Mouse (Mus musculus) layer of hippocampus, postnatal 36 days (tissue): ENCODE measurements around the gene Krt27. TPM values are rescaled to one million over a fixed set of nuclear protein-coding genes. Genes with fewer than 3 reads are reported as not detected.

Experiments used
- DNase-seq, 2 experiments: peaks; one replicate each; pipeline ENCODE4 v3.0.0; 2022
- total RNA-seq, 2 experiments: library from RNA; stranded (reverse); gene quantifications; 2 replicates each; pipeline ENCODE4 v1.2.3; 2021

Krt27 gene
- not detected for total RNA-seq

- DNase-seq, result no peak
These were observed at the start of gene Krt27 for GRCm38 (mm10) chr11:99351004-99351403. Gene Krt27, minus strand, starts transcription at chr11:99351104.

DNA sequence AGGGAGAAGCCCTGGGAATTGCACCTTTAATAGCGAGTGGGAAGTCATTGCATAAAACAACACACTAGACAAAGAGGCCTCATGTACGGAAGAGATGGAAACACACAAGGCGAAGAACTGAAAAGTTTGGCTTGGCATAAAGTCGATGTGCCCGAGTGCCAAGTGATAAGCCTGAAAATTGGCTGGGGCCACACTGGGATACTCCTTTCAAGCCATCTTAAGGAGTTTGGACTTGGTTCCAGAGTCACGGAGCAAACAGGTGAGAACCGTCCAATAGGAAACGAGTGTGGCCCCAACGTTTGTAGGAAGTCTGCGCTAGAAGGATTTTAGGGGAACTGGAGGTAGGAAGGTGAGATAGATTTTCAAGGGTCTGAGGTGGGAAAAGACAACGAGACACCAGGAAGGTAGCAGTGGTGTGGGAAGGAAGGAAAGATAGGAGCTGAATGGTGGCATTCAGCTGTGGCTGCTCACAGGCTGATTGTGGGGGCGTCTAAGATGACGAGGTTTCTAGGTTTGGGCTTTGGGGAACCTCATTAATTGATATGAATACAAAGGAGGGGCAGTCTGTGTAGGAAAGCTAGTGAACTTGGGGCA lies 49.1 kb upstream of the Krt27 start:
- no peak for DNase-seq

- DNase-seq, result no peak
These were observed 47.9 kb upstream of the Krt27 start for GRCm38 (mm10) chr11:99398832-99399231.

DNA sequence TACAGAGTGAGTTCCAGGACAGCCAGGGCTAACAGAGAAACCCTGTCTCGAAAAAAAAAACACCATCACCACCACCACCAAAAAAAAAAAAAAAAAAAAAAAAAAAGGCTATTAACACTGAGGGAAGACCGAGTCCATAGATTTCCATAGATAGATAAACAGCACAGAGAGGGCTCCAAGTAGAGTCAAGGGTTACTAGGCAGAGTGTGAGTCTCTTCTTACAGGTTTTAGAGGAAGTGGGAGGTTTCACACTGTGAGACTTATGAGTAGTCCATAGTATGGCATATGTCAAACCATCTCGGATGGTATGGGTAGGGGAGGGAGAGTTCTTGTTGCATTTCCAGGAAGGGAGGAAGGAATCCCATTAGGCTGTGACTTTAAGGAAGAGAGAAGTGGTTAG lies 47.2 kb upstream of the Krt27 start:
- DNase-seq, result no peak

- DNase-seq, result no peak
These were observed 45.8 kb upstream of the Krt27 start for GRCm38 (mm10) chr11:99396661-99397060.

- no peak for DNase-seq
These were observed 45.1 kb upstream of the Krt27 start for GRCm38 (mm10) chr11:99396034-99396433.

DNA sequence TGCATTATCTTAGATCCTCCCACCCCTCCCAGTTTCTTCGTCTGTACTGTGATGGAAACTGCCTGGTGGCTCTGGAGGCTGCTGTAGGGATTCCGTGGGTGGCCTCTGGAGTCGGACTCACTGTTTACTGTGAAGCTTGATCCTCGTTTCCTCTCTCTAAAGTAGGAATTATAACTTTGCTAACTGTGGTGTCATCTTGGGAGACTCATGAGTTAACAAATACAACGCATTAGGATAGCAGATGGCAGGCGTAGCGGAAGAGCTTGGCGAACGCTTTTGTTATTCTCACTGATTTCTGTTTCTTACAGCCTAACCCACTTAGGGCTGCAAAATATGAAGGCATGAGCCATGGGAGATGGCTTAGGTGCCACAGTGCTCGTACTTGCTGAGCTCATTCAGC lies 41.6 kb upstream of the Krt27 start:
- DNase-seq, result no peak

DNA sequence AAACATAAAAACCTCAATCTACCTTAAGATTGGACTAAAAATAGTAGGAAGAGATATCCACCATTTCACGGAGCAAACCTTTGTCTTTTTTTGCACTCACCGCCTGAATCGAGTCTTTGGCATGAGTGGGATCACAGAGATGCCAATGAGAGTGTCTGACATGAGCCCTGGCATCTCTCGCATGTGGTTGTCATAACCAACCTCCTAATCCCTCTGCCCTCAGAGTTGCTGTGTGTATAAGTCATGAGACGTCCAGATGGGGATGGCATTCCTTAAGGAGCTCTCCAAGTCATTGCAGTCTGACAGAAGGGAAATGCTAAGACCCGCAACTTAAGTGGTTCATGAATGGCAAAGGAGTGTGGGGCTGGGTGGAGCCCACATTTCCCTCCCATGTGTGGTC lies 40.5 kb upstream of the Krt27 start:
- no peak for DNase-seq

DNA sequence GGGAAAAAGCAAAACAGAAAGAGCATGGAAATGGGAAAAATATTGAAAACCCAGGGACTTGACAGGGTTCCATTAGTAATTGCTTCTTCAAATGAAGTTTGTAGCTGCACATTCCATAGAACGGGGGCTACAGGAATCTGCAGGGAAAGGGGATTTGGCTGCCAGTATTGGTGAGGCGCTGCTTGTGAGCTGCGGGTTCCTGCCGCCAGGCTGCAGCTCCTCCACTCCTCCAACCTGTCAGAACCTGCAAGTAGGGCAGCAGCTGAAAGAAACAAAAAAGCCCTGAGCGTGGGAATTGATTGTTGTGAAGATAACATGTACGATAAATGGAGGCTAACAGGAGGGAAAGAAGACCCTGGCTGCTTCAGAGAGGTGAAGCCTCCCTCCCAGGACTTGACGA lies 40.0 kb upstream of the Krt27 start:
- DNase-seq, result no peak

- no peak for DNase-seq
These were observed 38.4 kb upstream of the Krt27 start, which contains the start of gene Krt10 for GRCm38 (mm10) chr11:99389264-99389663. Gene Krt10, minus strand, starts transcription at chr11:99389364.

DNA sequence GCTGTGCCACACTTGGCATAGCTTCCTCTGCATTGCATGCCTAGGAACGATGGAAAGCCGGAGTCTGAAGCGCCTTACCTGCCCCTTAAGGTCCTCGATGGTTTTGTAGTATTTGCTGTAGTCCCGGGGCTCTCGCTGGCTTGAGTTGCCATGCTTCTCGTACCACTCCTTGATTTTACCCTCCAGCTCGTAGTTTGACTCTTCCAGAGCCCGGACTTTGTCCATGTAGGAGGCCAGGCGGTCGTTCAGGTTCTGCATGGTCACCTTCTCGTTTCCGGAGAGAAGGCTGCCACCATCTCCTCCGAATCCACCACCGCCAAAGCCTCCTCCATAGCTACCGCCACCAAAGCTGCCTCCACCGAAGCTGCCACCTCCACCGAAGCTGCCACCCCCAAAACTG lies 37.8 kb upstream of the Krt27 start:
- no peak for DNase-seq

- peak; percentile 88 for DNase-seq
These were observed 35.2 kb upstream of the Krt27 start for GRCm38 (mm10) chr11:99385813-99386721.

GRCm38 (mm10) chr11:99379568-99379967 lies 28.7 kb upstream of the Krt27 start:
- peak; percentile 63 to 66 for DNase-seq

- no peak for DNase-seq
These were observed 23.9 kb upstream of the Krt27 start, which contains the start of gene Krt28 for GRCm38 (mm10) chr11:99374803-99375202. Gene Krt28, minus strand, starts transcription at chr11:99374903.

DNA sequence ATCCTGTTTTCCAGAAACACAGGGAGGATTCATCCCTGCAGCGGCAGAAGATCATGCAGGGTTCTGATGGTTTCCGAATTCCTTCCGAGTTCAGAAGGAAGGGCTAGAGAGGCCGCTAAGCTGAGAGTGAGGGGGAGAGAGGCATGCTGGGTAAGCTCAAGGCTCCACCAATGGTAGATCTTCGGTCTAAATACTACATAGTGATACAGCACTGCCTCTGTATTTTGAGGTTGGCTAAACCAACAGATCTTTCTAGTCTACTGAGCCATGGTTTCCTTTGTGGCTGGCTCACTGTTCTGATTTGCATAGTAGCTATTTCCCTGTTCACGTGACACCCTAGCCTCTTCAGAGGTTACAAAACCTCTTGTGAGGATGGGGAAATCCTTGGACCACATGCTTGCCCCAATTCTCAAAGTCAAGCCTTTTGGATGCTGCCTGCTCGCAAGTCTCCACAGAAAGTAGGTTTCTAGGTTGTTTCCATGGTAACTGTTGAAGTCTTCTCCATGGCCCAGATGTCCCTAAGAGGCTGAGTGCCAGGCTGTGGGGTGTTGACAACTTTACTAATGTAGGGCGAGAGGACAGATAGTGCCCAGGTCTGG lies 19.0 kb upstream of the Krt27 start:
- DNase-seq, result peak; percentile 42 to 46

GRCm38 (mm10) chr11:99369229-99369628 lies 18.3 kb upstream of the Krt27 start:
- DNase-seq, result no peak

GRCm38 (mm10) chr11:99366791-99367190 lies 15.9 kb upstream of the Krt27 start:
- no peak for DNase-seq

DNA sequence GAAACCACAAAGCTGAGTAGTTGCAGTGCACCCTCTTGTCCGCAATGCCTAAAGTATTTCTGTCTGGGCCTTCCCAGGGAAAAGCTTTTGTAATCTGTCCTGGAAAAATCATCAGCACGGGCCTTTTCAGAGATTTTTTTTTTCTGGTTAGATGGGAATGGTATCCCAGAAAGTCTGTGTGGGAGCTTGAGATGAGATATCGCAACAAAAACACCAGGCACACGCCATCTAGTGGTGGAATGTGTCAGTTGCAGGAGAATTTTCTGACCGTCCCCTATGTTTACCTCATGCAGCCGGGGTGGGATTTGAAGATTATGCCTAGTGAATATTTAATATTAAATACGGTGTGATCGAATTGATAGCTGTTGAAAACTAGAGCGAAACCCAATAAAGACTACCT lies 13.5 kb upstream of the Krt27 start:
- DNase-seq, result peak; percentile 28 to 29

DNA sequence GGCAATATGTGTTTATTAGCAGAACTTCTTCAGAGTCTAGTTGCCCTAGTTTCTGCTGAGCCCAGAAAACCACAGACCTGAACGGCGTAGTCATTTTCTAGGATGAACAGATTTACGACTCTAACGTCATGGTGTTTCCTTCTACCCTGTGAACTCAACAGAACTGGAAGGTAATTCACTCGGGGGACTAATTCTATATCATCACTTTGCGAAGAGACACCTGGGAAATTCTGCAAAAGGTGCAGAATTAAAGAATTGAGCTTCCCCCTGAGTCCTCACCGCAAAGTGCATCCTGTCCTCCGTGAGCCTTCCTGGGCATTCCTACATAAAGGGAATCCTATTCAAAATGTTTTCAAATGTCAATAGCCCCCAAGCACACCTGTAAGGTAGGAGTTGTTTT lies 10.5 kb upstream of the Krt27 start:
- no peak for DNase-seq

DNA sequence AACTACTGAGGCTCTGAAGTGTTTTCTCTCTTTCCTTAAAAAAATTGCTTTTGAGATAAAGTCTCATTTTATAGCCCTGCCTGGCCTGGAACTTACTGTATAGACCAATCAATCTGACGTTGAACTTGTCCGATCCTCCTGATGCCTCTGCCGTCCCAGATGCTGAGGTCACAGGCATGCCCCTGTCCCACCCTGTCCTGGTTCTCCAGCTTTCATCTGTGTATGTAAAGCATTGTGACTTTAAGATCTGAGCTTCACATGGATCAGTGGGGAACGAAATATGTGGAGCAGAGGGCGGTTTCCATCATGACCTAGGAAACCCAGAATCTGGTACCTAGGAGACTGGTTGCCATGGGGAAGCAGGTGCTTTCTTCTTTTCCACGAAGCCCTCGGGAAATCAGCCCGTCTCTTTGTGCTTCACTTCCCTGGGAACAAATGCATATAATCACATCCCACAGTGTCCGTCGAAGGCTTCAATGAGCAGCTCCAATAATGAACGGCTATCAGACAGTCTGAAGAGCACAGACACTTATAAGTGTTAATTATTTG lies 11.5 kb downstream of the Krt27 start:
- DNase-seq, result no peak

DNA sequence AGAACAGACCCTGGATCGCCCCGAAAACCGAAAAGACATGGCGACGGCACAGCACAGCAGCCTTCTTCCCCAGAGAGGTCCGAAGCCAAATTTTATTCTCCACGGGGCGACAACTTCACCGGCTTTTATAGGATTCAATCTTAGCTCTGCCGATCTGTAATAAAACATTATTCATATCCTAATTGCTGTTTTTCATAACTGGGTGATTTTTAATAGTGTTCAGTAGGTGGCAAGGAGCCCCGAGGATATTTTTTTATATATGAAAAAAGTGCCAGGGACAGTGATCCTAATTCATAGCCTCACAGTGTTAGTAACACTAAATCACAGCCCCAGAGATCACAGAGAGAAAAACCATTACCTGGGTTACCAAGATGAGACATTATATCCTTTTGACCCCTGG lies 13.0 kb downstream of the Krt27 start, which contains the start of gene Krt26:
Gene Krt26, minus strand, starts transcription at position 101 of the 400 bp plus-strand sequence.
- DNase-seq, result no peak

DNA sequence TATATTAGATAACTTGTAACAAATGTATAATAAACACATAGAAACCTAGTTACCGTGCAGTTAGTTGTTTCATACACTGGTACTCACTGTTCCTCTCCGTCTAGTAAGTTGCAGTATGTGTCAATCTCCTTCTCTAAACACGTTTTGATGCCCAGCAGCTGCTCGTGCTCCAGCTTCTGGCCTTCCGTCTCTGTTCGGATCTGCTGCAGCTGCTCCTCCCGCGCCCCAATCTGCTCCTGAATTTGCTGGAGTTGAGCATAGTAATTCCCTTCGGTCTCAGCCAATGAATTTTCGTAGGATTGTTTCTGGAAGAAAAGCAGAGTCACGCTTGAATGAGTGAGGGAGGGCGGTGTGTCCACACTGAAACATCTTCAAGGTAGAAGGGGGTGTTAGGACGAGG lies 17.5 kb downstream of the Krt27 start:
- DNase-seq, result peak; percentile 69 to 77

DNA sequence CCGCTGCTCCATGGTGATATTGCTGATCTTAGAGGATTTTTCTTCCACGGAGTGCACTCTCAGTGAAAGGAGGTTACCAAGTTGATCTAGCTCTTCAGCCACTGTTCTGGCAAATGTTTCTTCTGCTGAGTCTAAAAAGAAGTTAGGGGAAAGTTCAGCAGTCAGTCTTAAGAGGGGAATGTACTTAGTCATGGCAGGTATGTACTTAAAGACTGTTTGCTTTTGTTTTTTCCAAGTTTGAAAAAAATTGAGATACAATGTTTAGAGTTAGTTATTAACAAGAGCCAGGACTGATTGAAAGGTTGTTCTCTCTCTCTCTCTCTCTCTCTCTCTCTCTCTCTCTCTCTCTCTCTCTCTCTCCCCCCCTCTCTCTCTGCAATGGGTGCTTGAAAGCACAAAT lies 21.2 kb downstream of the Krt27 start:
- DNase-seq, result no peak
